Mouse (Mus musculus) stomach, postnatal 0 days (tissue): ENCODE results near the gene Cdk5rap1. TPM values are rescaled to one million over a fixed set of nuclear protein-coding genes. Genes with fewer than 3 reads are reported as not detected.

Experiments used
- ATAC-seq: fragments of 200-750 bp; cut with Nextera tagmentation; 2 replicates; pipeline ENCODE4 v1.8.0; 2017; ENCODE audit not compliant: low FRiP score, low TSS enrichment
- DNase-seq: peaks from one replicate; pipeline ENCODE4 v3.0.0-alpha.2; 2016; ENCODE audit warnings: low spot score
- H3K27ac ChIP-seq: fragments of 300-500 bp; sonication (generic); replicated peaks from 2 replicates; pipeline ENCODE4 v1.5.1; 2014; ENCODE audit warnings: mild to moderate bottlenecking, control low read depth
- H3K27me3 ChIP-seq: fragments of 300-500 bp; sonication (generic); 2 replicates; pipeline ENCODE4 v1.6.1; 2014; ENCODE audit warnings: low read length; ENCODE audit not compliant: control insufficient read depth, insufficient read depth
- H3K36me3 ChIP-seq: fragments of 300-500 bp; sonication (generic); 2 replicates; pipeline ENCODE4 v1.6.1; 2014; ENCODE audit warnings: low read length, mixed read lengths; ENCODE audit not compliant: control insufficient read depth, insufficient read depth
- H3K4me1 ChIP-seq: fragments of 300-500 bp; sonication (generic); replicated peaks from 2 replicates; pipeline ENCODE4 v1.6.1; 2014; ENCODE audit warnings: antibody characterized with exemption; ENCODE audit not compliant: control insufficient read depth, insufficient read depth
- H3K4me2 ChIP-seq: fragments of 300-500 bp; sonication (generic); replicated peaks from 2 replicates; pipeline ENCODE4 v1.6.1; 2014; ENCODE audit warnings: low read depth, mild to moderate bottlenecking, control low read depth, moderate library complexity
- H3K4me3 ChIP-seq: fragments of 300-500 bp; sonication (generic); 2 replicates; pipeline ENCODE4 v1.5.1; 2014; ENCODE audit warnings: low read depth, low read length, control low read depth
- H3K9ac ChIP-seq: fragments of 300-500 bp; sonication (generic); 2 replicates; pipeline ENCODE4 v1.6.1; 2014; ENCODE audit warnings: mild to moderate bottlenecking, low read length, control low read depth, mixed read lengths
- H3K9me3 ChIP-seq: fragments of 300-500 bp; sonication (generic); 2 replicates; pipeline ENCODE4 v1.6.1; 2016; ENCODE audit warnings: low read length; ENCODE audit not compliant: control insufficient read depth
- CTCF ChIP-seq: IDR thresholded peaks from 2 replicates; pipeline ENCODE4 v1.5.1; 2016; ENCODE audit warnings: antibody characterized with exemption, low read depth, mild to moderate bottlenecking, moderate library complexity
- EP300 ChIP-seq: optimal IDR thresholded peaks from 2 replicates; pipeline ENCODE3; 2016; ENCODE audit warnings: antibody characterized with exemption
- WGBS: fragments of 180-500 bp; shearing (Covaris S2); extraction: QIAGEN DNeasy Blood & Tissue Kit; methylation state at CpG from one replicate; pipeline ENCODE4 v1.1.7; 2014; 5-methylcytosine and 5-hydroxymethylcytosine counted together
- polyA plus RNA-seq: library from polyadenylated mRNA; unstranded; fragments of >200 nt; fragmentation: Nextera tagmentation; extraction: Ambion mirVana; gene quantifications from 2 replicates; pipeline ENCODE4 v1.2.1, GENCODE M21; 2015

Gene Cdk5rap1
- polyA plus RNA-seq, 1 experiment from 2014 or later: 6.2 TPM

DNA sequence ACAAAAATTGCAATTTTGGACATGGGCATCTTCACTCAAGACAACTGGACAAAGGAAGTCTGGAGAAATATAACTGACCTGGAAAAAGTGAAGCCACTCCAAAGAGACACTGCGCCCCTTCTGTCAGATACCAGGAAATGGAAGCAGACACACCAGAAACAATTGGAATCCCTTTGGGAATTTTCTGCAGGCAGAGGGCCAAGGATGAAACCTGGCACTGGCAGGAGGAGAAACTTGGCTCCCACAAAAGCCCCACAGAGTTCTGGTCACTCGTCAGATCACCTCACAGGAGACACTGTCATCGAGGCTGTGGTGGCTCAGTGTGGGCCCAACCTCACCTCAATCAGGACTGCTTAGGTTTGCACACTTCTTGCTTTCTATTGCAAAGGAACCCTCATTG lies 21.8 kb upstream of the Cdk5rap1 start:
- H3K27me3 ChIP-seq: no peaks in the 10 kb centered on the region
- WGBS: 74% methylated on average over 3 of the region's 3 CpGs
- DNase-seq (no peak), ATAC-seq (no peak)
- H3K4me1 ChIP-seq: no peaks in the 10 kb centered on the region
- H3K4me2 ChIP-seq: no peak overlapping the region
- H3K9me3 ChIP-seq: no peaks in the 10 kb centered on the region
- H3K27ac ChIP-seq: no peak overlapping the region
- H3K9ac ChIP-seq: no peak overlapping the region
- H3K36me3 ChIP-seq: no peaks in the 10 kb centered on the region
- TF ChIP-seq EP300 (no peak), CTCF (no peak)
- H3K4me3 ChIP-seq: no peak overlapping the region

DNA sequence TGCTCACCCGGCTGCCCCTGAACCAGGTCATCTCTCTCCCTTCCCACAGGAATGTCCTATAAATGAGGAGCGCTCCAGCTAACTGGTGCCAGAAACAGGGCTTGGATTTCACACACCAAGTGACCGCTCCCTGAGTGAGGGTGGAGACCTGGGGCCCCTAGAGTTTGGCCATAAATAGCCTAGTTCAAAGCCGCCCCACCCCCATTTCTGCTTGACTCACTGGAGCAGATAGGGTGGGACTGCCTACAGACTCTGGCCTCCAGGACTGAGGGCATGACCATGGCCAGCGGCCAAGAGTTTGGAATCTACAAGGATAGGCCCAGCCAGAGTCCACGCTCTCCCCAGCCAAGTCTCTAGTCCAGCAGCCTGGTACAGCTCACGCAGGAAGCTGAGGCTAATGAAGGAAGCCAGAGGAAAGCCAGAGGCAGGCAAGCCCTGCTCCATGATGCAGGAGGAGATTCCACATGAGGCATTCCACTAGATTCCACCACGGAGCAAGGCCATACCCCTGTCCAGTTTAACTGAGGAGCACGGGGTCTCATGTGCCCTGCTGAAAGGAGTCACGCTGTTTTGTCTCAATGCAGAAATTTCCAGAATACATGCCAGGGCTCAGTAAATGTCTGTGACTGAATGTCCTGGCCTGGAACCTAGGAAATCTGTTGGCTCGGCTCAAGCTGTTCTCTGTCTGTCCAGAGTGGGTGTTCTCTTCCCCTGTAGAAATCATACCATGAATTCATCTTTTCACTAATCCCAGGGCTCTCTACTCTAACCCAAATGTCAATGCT lies 17.6 kb upstream of the Cdk5rap1 start:
- Histone ChIP-seq H3K27ac (peak overlapping the region; percentile 78), H3K9ac (no peak overlapping the region), H3K4me3 (no peak overlapping the region), H3K9me3 (no peaks in the 10 kb centered on the region), H3K4me1 (no peaks in the 10 kb centered on the region), H3K36me3 (no peaks in the 10 kb centered on the region), H3K27me3 (no peaks in the 10 kb centered on the region), H3K4me2 (no peak overlapping the region)
- peak; percentile 97 for ATAC-seq
- WGBS: 54% methylated on average over 11 of the region's 11 CpGs
- TF ChIP-seq EP300: no peak
- TF ChIP-seq CTCF: no peak
- DNase-seq: peak; percentile 89

DNA sequence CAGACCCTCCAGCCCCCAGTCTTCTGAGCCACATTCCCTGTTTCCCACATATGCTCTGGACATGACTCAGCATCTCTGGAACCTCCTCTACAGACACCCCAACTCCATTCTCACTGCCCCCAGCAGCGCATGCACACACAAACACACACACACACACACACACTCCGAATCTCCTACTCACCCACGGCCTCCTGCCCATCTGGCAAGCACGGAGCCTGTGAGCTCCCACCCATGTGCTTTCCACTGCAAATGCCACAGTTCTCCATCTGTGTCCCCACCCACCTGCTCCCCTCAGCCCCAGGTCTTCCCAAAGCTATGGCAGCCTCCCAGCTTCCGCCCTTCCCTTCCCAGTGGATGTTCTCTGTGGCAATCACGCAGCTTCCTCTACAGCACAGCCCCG lies 6.3 kb upstream of the Cdk5rap1 start:
- Histone ChIP-seq H3K27ac (no peak overlapping the region), H3K27me3 (no peaks in the 10 kb centered on the region), H3K36me3 (no peaks in the 10 kb centered on the region), H3K4me3 (no peak overlapping the region), H3K4me1 (no peaks in the 10 kb centered on the region), H3K9ac (no peak overlapping the region), H3K4me2 (no peak overlapping the region), H3K9me3 (no peaks in the 10 kb centered on the region)
- DNase-seq (no peak), ATAC-seq (no peak)
- TF ChIP-seq CTCF (no peak), EP300 (no peak)
- 88% methylated on average over 7 of the region's 7 CpGs for WGBS

DNA sequence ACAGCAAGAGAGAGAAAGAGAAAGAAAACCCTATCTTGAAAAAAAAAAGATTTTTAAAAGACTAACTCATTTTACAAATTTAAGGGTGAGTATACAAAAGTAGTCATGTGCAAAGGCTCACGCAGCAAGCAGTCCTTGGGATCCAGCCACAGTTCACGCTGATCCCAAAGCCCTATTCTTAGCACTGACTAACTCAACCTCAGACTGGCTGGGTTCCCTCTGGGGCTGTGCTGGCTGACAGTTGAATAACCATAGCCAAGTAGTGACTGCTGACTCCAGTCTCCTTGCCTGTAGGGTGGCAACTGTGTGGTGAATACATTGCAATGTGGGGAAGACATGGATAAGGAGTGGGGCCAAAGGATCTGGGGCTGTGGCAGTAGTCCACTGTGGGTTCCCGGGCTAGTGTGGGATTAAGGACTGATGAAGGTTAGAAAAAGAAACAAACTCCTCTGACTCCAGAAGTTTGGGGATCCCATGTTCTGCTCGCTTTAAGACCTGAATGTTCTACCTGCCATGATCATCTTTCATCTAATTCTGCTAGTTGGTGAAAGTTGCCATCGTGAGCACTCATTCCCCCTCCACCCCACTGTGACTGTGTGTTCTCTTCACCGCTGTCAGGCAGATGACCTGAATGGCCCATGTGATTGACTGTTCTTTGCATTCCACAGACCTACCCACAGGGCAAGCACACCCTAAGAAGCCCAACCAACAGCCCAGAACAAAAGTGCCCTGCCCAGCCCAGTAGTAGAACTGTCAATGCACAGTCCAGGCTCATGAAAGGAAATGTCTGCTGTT lies 2.2 kb upstream of the Cdk5rap1 start:
- no peak overlapping the region for H3K4me2 ChIP-seq
- ATAC-seq: no peak
- TF ChIP-seq CTCF: no peak
- no peaks in the 10 kb centered on the region for H3K36me3 ChIP-seq
- H3K9ac ChIP-seq: no peak overlapping the region
- H3K4me1 ChIP-seq: no peaks in the 10 kb centered on the region
- no peaks in the 10 kb centered on the region for H3K27me3 ChIP-seq
- WGBS: 72% methylated on average over 6 of the region's 6 CpGs
- no peak for DNase-seq
- no peak overlapping the region for H3K4me3 ChIP-seq
- H3K9me3 ChIP-seq: no peaks in the 10 kb centered on the region
- H3K27ac ChIP-seq: no peak overlapping the region

DNA sequence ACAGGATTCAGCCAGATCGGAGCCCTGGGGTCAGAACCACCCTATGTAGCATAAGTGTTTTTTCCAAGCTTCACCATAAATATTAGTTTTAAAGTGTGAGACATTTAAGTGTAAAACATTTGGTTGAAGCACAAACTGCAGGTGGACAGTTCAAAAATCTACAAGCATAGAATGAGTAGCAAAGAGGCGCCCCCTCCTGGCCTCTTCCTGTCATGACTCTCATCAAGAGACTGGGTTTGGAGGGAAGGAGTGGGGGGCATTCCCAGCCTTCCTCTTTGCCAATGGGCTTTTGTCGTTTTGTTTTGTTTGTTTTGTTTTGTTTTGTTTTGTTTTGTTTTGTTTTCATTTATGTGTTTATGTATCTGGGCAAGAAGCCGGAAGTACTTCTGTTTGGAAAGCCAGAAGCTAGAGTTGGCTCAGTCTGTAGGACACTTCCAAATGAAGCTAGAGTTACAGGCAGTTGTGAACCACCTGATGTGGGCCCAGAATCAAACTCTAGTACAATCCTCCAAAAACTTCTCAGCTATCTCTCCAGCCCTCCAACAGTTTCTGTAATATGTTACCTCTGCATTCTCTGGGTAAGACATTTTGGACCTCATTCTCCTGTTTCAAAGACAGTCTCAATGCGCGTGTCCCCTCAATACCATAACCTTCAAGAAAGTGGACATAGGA lies 1.3 kb upstream of the Cdk5rap1 start:
- TF ChIP-seq CTCF (peak; percentile 78), EP300 (no peak)
- H3K4me1 ChIP-seq: no peaks in the 10 kb centered on the region
- H3K27ac ChIP-seq: no peak overlapping the region
- no peaks in the 10 kb centered on the region for H3K36me3 ChIP-seq
- H3K9ac ChIP-seq: no peak overlapping the region
- no peak for ATAC-seq
- H3K4me3 ChIP-seq: no peak overlapping the region
- H3K9me3 ChIP-seq: no peaks in the 10 kb centered on the region
- DNase-seq: peak; percentile 74
- H3K4me2 ChIP-seq: no peak overlapping the region
- H3K27me3 ChIP-seq: no peaks in the 10 kb centered on the region
- 56% methylated on average over 6 of the region's 6 CpGs for WGBS
